Mouse (Mus musculus): ENCODE measurements around the gene Syncrip. TPM values are rescaled to one million over a fixed set of nuclear protein-coding genes. Genes with fewer than 3 reads are reported as not detected.

The Syncrip gene
- polyA plus RNA-seq, 1 experiment from 2014 or later: 127 TPM

- H3K4me3 ChIP-seq: no peak overlapping the region
- H3K4me1 ChIP-seq: no peaks in the 10 kb centered on the region
Measured at GRCm38 (mm10) chr9:88416752-88417151, 65.6 kb downstream of the Syncrip start.

GRCm38 (mm10) chr9:88409978-88410377, 72.4 kb downstream of the Syncrip start:
- H3K9ac ChIP-seq: no peak overlapping the region
- no peak overlapping the region for H3K4me2 ChIP-seq (replicated peaks)
- no peak overlapping the region for H3K4me3 ChIP-seq
- WGBS: 85% methylated on average over 2 of the region's 2 CpGs
- H3K36me3 ChIP-seq: 0 out of 2 replicates have a peak, but pooled peaks cover 4% of the 10 kb centered on the region
- H3K4me1 ChIP-seq: no peaks in the 10 kb centered on the region
- no peaks in the 10 kb centered on the region for H3K9me3 ChIP-seq
- no peak overlapping the region for H3K27ac ChIP-seq
- no peak for ATAC-seq (ENCODE audit: insufficient number of reproducible peaks, insufficient read depth, low FRiP score, low TSS enrichment)
- no peaks in the 10 kb centered on the region for H3K27me3 ChIP-seq

More at GRCm38 (mm10) chr9:88416752-88417151, 65.6 kb downstream of the Syncrip start:
- no peak overlapping the region for H3K9ac ChIP-seq
- H3K9me3 ChIP-seq: no peaks in the 10 kb centered on the region
- no peak overlapping the region for H3K27ac ChIP-seq
- 0 out of 2 replicates have a peak, but pooled peaks cover 6% of the 10 kb centered on the region for H3K36me3 ChIP-seq
- no peak for ATAC-seq (ENCODE audit: insufficient number of reproducible peaks, insufficient read depth, low FRiP score, low TSS enrichment)
- 82% methylated on average over 1 of the region's 1 CpGs for WGBS
- H3K4me2 ChIP-seq (replicated peaks): no peak overlapping the region
- H3K27me3 ChIP-seq: no peaks in the 10 kb centered on the region

GRCm38 (mm10) chr9:88404515-88404914, 77.9 kb downstream of the Syncrip start:
- no peak for ATAC-seq (ENCODE audit: insufficient number of reproducible peaks, insufficient read depth, low FRiP score, low TSS enrichment)
- no peaks in the 10 kb centered on the region for H3K27me3 ChIP-seq
- no peak overlapping the region for H3K9ac ChIP-seq
- H3K27ac ChIP-seq: no peak overlapping the region
- no peaks in the 10 kb centered on the region for H3K9me3 ChIP-seq
- H3K4me2 ChIP-seq (replicated peaks): no peak overlapping the region
- WGBS: 84% methylated on average over 6 of the region's 6 CpGs
- H3K36me3 ChIP-seq: peaks cover 9% of the 10 kb centered on the region; the same call in 1 of the 2 replicates
- no peak overlapping the region for H3K4me3 ChIP-seq
- H3K4me1 ChIP-seq: no peaks in the 10 kb centered on the region

GRCm38 (mm10) chr9:88404088-88404487, 78.3 kb downstream of the Syncrip start:
- no peak overlapping the region for H3K9ac ChIP-seq
- 64% methylated on average over 10 of the region's 10 CpGs for WGBS
- no peaks in the 10 kb centered on the region for H3K9me3 ChIP-seq
- peaks cover 9% of the 10 kb centered on the region; the same call in 1 of the 2 replicates for H3K36me3 ChIP-seq
- H3K4me3 ChIP-seq: no peak overlapping the region
- H3K4me1 ChIP-seq: no peaks in the 10 kb centered on the region
- H3K27ac ChIP-seq: no peak overlapping the region
- no peak for ATAC-seq (ENCODE audit: insufficient number of reproducible peaks, insufficient read depth, low FRiP score, low TSS enrichment)
- H3K27me3 ChIP-seq: no peaks in the 10 kb centered on the region
- no peak overlapping the region for H3K4me2 ChIP-seq (replicated peaks)

GRCm38 (mm10) chr9:88398461-88398860, 83.9 kb downstream of the Syncrip start:
- ATAC-seq (ENCODE audit: insufficient number of reproducible peaks, insufficient read depth, low FRiP score, low TSS enrichment): no peak
- Histone ChIP-seq H3K36me3 (peaks cover 15% of the 10 kb centered on the region), H3K27ac (no peak overlapping the region), H3K4me1 (no peaks in the 10 kb centered on the region), H3K4me3 (no peak overlapping the region), H3K4me2 (replicated peaks) (no peak overlapping the region), H3K9ac (no peak overlapping the region), H3K27me3 (no peaks in the 10 kb centered on the region), H3K9me3 (no peaks in the 10 kb centered on the region)
- 84% methylated on average over 1 of the region's 1 CpGs for WGBS

Other genes with a start within 250 kb of the Syncrip start
- gene Nt5e, start 155.4 kb downstream of the Syncrip start, polyA plus RNA-seq (2016; fragmentation: Nextera tagmentation; extraction: Ambion mirVana): 3.1 and 3.2 TPM in 2 replicates
- 20.2 and 24.3 TPM in 2 replicates for gene Snx14, start 43.6 kb downstream of the Syncrip start, polyA plus RNA-seq (2016; fragmentation: Nextera tagmentation; extraction: Ambion mirVana)
- 0.67 and 1.0 TPM in 2 replicates for gene Gm20537, start 26.0 kb downstream of the Syncrip start, polyA plus RNA-seq (2016; fragmentation: Nextera tagmentation; extraction: Ambion mirVana)
- 12.9 and 14.2 TPM in 2 replicates for gene Zfp949, start 65.4 kb upstream of the Syncrip start, polyA plus RNA-seq (2016; fragmentation: Nextera tagmentation; extraction: Ambion mirVana)
- gene Trim43a, start 98.3 kb upstream of the Syncrip start, polyA plus RNA-seq (2016; fragmentation: Nextera tagmentation; extraction: Ambion mirVana): 0.20 TPM in 1 of 2 replicates, not detected in the other
- 35.9 and 39.6 TPM in 2 replicates for gene Mthfsl, start 237.7 kb upstream of the Syncrip start, polyA plus RNA-seq (2016; fragmentation: Nextera tagmentation; extraction: Ambion mirVana)
- not detected in 2 replicates for gene Bcl2a1d, start 249.3 kb upstream of the Syncrip start, polyA plus RNA-seq (2016; fragmentation: Nextera tagmentation; extraction: Ambion mirVana)

All from embryonic facial prominence, embryonic 12.5 days (tissue).